Mouse (Mus musculus): Measurements from ENCODE around the gene Neurl1b.

DNA sequence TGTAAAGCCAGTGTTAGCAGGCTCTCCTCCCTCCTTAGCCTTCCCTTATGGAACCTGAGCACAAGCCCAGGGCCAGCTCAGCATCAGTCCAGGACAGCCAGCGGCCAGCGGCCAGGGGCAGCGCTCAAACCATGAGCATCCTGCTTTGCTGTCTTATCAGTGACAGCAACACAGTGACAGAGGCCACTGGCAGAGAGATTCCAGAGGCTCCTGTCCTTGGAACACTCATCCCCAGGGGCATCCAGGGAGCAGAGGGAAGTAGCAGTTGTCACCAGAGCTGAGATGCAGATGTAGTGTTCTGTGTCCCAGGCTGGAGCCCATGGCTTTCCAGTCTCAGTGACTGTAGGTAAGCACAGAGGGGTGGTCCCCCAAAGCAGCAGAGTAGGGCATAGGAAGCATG is 32.5 kb upstream of the Neurl1b start:
- TF ChIP-seq MAFK (IDR thresholded peaks at IDR 0.05; ENCODE audit: borderline replicate concordance, low read depth, low read length) = no peak
- TF ChIP-seq USF1 (IDR thresholded peaks at IDR 0.05; ENCODE audit: low read depth, low read length) = no peak
- no peak for TF ChIP-seq EP300 (IDR thresholded peaks at IDR 0.05; ENCODE audit: low read depth in 1 of 2, low read length in 2 of 2)
- TF ChIP-seq SMC3 (IDR thresholded peaks at IDR 0.05; ENCODE audit: low read depth, low read length) = no peak
- no peak for TF ChIP-seq POLR2A (IDR thresholded peaks at IDR 0.05; ENCODE audit: control insufficient read depth in 1 of 2, insufficient read depth in 1 of 2, low read depth in 1 of 2, low read length in 2 of 2, poor library complexity in 1 of 2)
- no peak for TF ChIP-seq CTCF (IDR thresholded peaks at IDR 0.05 in 2 of 3, conservative IDR thresholded peaks at IDR 0.05 in 1 of 3; ENCODE audit: control insufficient read depth in 1 of 3, insufficient read depth in 1 of 3, low read depth in 2 of 3, low read length in 3 of 3, poor library complexity in 1 of 3, severe bottlenecking in 1 of 3)
- TF ChIP-seq HCFC1 (IDR thresholded peaks at IDR 0.05; ENCODE audit: low read depth, low read length) = no peak
- no peak for TF ChIP-seq NRF1 (IDR thresholded peaks at IDR 0.05; ENCODE audit: insufficient read depth, low read depth, low read length, poor library complexity, severe bottlenecking)
- no peak for TF ChIP-seq GATA1 (IDR thresholded peaks at IDR 0.05; ENCODE audit: low read depth, low read length)
- no peak for TF ChIP-seq TAL1 (IDR thresholded peaks at IDR 0.05; ENCODE audit: low read length)
- TF ChIP-seq SIN3A (IDR thresholded peaks at IDR 0.05; ENCODE audit: low read length) = no peak
- no peak for TF ChIP-seq MAX (IDR thresholded peaks at IDR 0.05; ENCODE audit: low read length)
